Mouse (Mus musculus) retina, postnatal 7 days (tissue): ENCODE data around the gene Bahcc1.

Source experiments
- DNase-seq: peaks from one replicate; pipeline ENCODE4 v3.0.0-alpha.2; 2012; ENCODE audit warnings: low read depth, low spot score

Bahcc1 gene

GRCm38 (mm10) chr11:120315832-120316689 lies 83.3 kb downstream of the Bahcc1 start:
- peak; percentile 89 for DNase-seq

- no peak for DNase-seq
These were observed 84.0 kb downstream of the Bahcc1 start for GRCm38 (mm10) chr11:120316690-120317254.

- no peak for DNase-seq
These were observed 84.7 kb downstream of the Bahcc1 start for GRCm38 (mm10) chr11:120317456-120317855.

GRCm38 (mm10) chr11:120319310-120319709 lies 86.6 kb downstream of the Bahcc1 start:
- DNase-seq = no peak

GRCm38 (mm10) chr11:120320156-120320555 lies 87.4 kb downstream of the Bahcc1 start:
- no peak for DNase-seq

GRCm38 (mm10) chr11:120335431-120336021 lies 102.8 kb downstream of the Bahcc1 start:
- no peak for DNase-seq

- DNase-seq = no peak
These were observed 104.7 kb downstream of the Bahcc1 start for GRCm38 (mm10) chr11:120337447-120337846.

- no peak for DNase-seq
These were observed 106.0 kb downstream of the Bahcc1 start for GRCm38 (mm10) chr11:120338786-120339185.

- DNase-seq = no peak
These were observed 107.3 kb downstream of the Bahcc1 start for GRCm38 (mm10) chr11:120339978-120340513.

- DNase-seq = no peak
These were observed 108.9 kb downstream of the Bahcc1 start for GRCm38 (mm10) chr11:120341661-120342060.
